Mouse (Mus musculus) forebrain, embryonic 15.5 days (tissue): ENCODE results near the gene Ly86. TPM values are rescaled to one million over a fixed set of nuclear protein-coding genes. Genes with fewer than 3 reads are reported as not detected.
A peak's percentile ranks its signal among the peaks of the same experiment; 100 is the strongest.

Experiments used
- ATAC-seq: fragments of 200-750 bp; cut with Nextera tagmentation; replicated peaks from 2 replicates; pipeline ENCODE4 v1.8.0; 2017; ENCODE audit warnings: mild to moderate bottlenecking, moderate TSS enrichment, moderate library complexity
- H3K27ac ChIP-seq: fragments of 300-500 bp; sonication (generic); replicated peaks from 2 replicates; pipeline ENCODE4 v1.5.1; 2015; ENCODE audit warnings: mild to moderate bottlenecking, inconsistent platforms
- H3K27me3 ChIP-seq: fragments of 300-500 bp; sonication (generic); 2 replicates; pipeline ENCODE4 v1.6.1; 2015; ENCODE audit warnings: inconsistent platforms
- H3K36me3 ChIP-seq: fragments of 300-500 bp; sonication (generic); 2 replicates; pipeline ENCODE4 v1.6.1; 2015; ENCODE audit warnings: mild to moderate bottlenecking, inconsistent platforms
- H3K4me1 ChIP-seq: fragments of 300-500 bp; sonication (generic); 2 replicates; pipeline ENCODE4 v1.6.1; 2015; ENCODE audit warnings: inconsistent platforms
- H3K4me2 ChIP-seq: fragments of 300-500 bp; sonication (generic); replicated peaks from 2 replicates; pipeline ENCODE4 v1.6.1; 2015; ENCODE audit warnings: mild to moderate bottlenecking, inconsistent platforms
- H3K4me3 ChIP-seq: fragments of 300-500 bp; sonication (generic); 2 replicates; pipeline ENCODE4 v1.5.1; 2015; ENCODE audit warnings: mild to moderate bottlenecking, inconsistent platforms
- H3K9ac ChIP-seq: fragments of 300-500 bp; sonication (generic); replicated peaks from 2 replicates; pipeline ENCODE4 v1.6.1; 2015; ENCODE audit warnings: mild to moderate bottlenecking, inconsistent platforms
- H3K9me3 ChIP-seq: fragments of 300-500 bp; sonication (generic); 2 replicates; pipeline ENCODE4 v1.6.1; 2016; ENCODE audit warnings: inconsistent platforms
- WGBS: fragments of 180-500 bp; shearing (Covaris S2); methylation state at CpG from one replicate; pipeline ENCODE4 v1.1.7; 2015; ENCODE audit warnings: mixed read lengths; 5-methylcytosine and 5-hydroxymethylcytosine counted together
- polyA plus RNA-seq: library from polyadenylated mRNA; unstranded; fragments of >200 nt; fragmentation: Nextera tagmentation; extraction: Ambion mirVana; gene quantifications from 2 replicates; pipeline ENCODE4 v1.2.1, GENCODE M21; 2015

Ly86 gene
- polyA plus RNA-seq, 1 experiment from 2014 or later: 6.0 TPM

DNA sequence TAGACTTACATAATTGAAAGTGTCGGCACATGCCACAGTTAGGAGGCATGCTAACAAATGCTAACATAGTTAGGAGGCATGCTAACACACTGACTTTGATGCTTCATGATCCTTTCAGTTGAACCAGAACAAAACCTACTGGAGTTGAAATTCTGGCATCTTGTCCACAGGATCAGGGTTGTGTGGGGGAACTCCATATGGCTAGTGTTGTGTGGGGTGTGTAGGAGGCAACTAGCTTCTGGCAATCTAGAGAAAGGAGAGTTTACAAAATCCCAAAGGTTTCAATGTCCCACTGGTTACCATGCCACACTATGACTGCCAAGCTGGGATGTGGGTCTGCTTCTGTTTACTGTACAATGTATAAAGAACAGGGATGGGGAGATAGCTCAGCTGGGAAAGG lies 70.7 kb downstream of the Ly86 start:
- Histone ChIP-seq H3K4me2 (no peak overlapping the region), H3K4me1 (no peaks in the 10 kb centered on the region), H3K36me3 (no peaks in the 10 kb centered on the region), H3K4me3 (no peak overlapping the region), H3K27ac (no peak overlapping the region), H3K27me3 (no peaks in the 10 kb centered on the region), H3K9me3 (no peaks in the 10 kb centered on the region), H3K9ac (no peak overlapping the region)
- no peak for ATAC-seq
- 97% methylated on average over 1 of the region's 1 CpGs for WGBS

DNA sequence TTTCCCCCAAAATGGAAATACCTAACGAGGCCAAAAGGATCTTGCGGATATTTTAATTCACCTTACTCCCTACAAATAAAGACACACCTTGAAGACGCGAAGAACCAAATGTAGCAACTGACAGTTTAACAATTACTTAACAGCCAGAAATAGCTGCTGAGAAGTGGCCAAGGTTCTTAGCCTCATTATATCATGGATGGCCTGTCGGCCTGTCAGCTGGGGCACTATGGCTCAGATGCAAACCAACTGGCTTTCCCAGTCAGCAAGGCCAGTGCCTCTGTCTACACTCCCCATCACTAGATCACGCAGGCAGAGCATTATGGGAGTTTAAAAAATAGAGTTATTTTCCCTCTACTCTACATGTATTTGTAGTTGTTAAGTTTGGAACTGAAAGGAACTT lies 78.4 kb downstream of the Ly86 start:
- 93% methylated on average over 6 of the region's 6 CpGs for WGBS
- Histone ChIP-seq H3K36me3 (no peaks in the 10 kb centered on the region), H3K27ac (no peak overlapping the region), H3K4me1 (peaks cover 6% of the 10 kb centered on the region), H3K9me3 (no peaks in the 10 kb centered on the region), H3K4me3 (no peak overlapping the region), H3K9ac (no peak overlapping the region), H3K4me2 (no peak overlapping the region), H3K27me3 (no peaks in the 10 kb centered on the region)
- no peak for ATAC-seq

DNA sequence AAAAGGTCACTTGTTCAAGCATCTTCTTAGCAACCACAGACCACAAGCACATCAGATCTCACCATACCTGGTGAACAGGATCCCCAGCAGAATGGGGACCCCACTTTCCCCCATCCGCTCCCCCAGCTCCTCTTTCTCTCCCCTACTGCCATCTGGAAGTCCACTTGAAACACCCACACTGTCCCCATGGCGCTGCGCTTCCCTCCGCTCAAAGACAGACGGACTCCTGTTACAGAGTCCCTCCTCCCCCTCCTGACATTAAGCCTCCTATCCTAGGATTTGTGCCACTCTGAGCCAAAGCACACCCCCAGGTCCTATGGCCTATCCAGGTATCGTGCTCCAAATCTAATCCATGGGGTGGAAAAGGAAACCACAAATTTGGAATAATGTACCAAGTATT lies 79.9 kb downstream of the Ly86 start:
- no peaks in the 10 kb centered on the region for H3K9me3 ChIP-seq
- no peak overlapping the region for H3K4me3 ChIP-seq
- H3K36me3 ChIP-seq: no peaks in the 10 kb centered on the region
- WGBS: 91% methylated on average over 6 of the region's 6 CpGs
- no peak overlapping the region for H3K27ac ChIP-seq
- peaks cover 6% of the 10 kb centered on the region for H3K4me1 ChIP-seq
- no peak overlapping the region for H3K4me2 ChIP-seq
- ATAC-seq: no peak
- no peaks in the 10 kb centered on the region for H3K27me3 ChIP-seq
- no peak overlapping the region for H3K9ac ChIP-seq

DNA sequence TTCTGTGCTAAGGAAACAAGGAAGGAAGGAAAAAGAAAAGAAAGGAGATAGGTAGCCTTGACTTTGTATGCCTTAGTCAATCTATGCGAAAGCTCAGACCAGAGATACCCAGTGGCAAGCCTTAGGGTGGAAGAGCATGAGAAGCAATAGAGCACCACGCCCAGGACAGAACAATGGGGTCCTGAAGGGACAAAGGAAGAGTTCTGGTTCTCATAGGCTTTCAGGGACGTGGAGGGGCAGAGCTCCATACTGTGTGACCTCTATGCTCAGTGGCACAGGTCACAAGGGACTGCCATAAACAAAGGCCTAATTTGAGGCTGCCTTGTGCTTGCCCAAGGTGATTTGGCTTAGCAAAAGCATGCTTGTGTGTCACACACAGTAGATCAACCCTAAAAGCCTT lies 80.4 kb downstream of the Ly86 start:
- H3K4me3 ChIP-seq: no peak overlapping the region
- no peaks in the 10 kb centered on the region for H3K27me3 ChIP-seq
- no peak for ATAC-seq
- H3K27ac ChIP-seq: no peak overlapping the region
- no peak overlapping the region for H3K4me2 ChIP-seq
- 64% methylated on average over 3 of the region's 3 CpGs for WGBS
- no peaks in the 10 kb centered on the region for H3K36me3 ChIP-seq
- no peak overlapping the region for H3K9ac ChIP-seq
- no peaks in the 10 kb centered on the region for H3K9me3 ChIP-seq
- H3K4me1 ChIP-seq: peaks cover 6% of the 10 kb centered on the region

DNA sequence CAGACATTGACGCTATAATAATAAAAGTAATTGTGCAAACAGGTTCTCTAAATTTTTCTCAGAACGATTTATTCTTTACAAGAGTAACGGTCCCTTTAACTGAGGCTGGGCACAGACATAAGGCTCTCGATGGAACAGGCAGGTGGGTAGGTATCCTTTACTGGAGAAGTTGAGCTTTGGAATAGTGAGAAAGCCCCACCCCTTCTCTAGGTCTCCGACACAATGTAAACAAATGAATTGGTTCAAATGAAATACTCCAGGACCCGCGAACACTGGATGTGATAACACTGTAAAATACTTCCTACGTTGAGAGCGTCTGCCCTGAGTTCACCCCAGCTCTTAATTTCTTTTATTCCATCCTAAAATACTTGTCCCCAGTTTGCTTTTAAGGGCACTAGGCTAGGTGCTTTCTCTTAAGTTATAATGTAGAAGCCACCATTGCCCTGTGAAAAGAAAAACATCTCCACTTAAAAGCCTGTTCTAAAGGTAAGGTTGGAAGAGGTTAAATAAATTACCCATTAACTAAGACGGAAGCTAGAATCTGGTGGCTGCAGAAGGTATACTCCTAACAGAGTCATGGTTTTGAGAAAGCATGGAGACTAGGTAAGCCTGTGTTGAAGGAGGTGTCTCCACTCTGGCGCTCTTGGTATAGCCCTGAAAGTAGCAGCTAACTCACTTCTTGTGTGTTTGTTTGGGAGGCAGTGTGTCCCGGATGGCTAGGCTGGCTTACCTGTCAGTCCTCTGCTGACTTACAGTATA lies 81.7 kb downstream of the Ly86 start:
- Histone ChIP-seq H3K27me3 (no peaks in the 10 kb centered on the region), H3K36me3 (no peaks in the 10 kb centered on the region), H3K4me1 (no peaks in the 10 kb centered on the region), H3K27ac (no peak overlapping the region), H3K4me3 (no peak overlapping the region), H3K9me3 (no peaks in the 10 kb centered on the region), H3K4me2 (no peak overlapping the region), H3K9ac (no peak overlapping the region)
- WGBS: 89% methylated on average over 12 of the region's 12 CpGs
- no peak for ATAC-seq

DNA sequence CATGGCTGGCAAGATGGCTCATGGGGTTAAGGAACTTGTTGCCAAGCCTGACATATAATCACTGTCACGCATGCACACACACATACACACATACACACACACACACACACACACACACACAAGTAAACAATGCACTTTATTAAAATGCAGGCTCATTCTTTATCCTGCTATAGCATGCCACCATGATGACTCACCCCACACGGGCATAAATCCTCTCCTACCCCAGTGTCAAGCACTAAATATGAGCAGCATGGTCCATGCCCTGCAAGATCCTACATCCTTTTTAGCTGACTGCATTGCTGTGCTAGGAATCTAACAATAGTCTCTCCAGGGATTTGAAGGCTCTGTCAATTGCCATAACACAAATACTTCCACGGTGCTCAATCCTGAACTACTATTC lies 83.5 kb downstream of the Ly86 start:
- Histone ChIP-seq H3K4me1 (no peaks in the 10 kb centered on the region), H3K27ac (no peak overlapping the region), H3K4me3 (no peak overlapping the region), H3K27me3 (0 out of 2 replicates have a peak, but pooled peaks cover 8% of the 10 kb centered on the region), H3K9me3 (no peaks in the 10 kb centered on the region), H3K4me2 (no peak overlapping the region), H3K36me3 (no peaks in the 10 kb centered on the region), H3K9ac (no peak overlapping the region)
- no peak for ATAC-seq
- 75% methylated on average over 3 of the region's 3 CpGs for WGBS

DNA sequence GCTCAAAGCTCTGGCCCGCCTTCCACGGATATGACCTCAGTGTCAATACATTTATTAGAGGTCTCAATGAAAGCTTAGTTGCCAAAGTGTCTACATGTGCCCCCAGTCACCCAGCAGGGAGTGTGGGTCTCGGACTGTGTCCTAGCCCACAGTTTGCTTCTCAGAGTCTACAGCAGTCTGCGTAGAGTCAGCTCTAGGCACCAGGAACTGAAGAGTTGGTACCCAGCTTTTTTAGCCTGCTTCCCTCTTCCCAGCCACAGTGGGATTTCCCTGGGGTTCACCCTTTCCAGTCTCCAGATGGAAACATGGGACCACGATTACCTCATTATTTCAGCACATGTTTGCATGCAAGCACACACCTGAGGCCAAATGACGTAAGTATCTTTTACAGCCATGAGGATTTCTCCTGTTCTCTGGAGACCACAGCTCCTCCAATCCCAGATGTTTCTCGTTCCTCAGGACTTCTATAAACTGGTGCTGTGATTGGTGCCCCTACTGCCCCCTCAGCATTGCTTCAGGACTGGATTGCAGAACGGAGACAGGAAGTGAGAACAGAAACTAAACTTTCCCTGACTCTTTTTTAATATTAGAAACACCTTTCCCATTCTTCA lies 84.8 kb downstream of the Ly86 start:
- H3K4me3 ChIP-seq: no peak overlapping the region
- no peaks in the 10 kb centered on the region for H3K36me3 ChIP-seq
- peaks cover 6% of the 10 kb centered on the region; the same call in 1 of the 2 replicates for H3K4me1 ChIP-seq
- peaks cover 11% of the 10 kb centered on the region; the same call in 1 of the 2 replicates for H3K27me3 ChIP-seq
- no peak for ATAC-seq
- no peak overlapping the region for H3K9ac ChIP-seq
- no peak overlapping the region for H3K27ac ChIP-seq
- H3K9me3 ChIP-seq: no peaks in the 10 kb centered on the region
- no peak overlapping the region for H3K4me2 ChIP-seq
- 81% methylated on average over 8 of the region's 8 CpGs for WGBS

DNA sequence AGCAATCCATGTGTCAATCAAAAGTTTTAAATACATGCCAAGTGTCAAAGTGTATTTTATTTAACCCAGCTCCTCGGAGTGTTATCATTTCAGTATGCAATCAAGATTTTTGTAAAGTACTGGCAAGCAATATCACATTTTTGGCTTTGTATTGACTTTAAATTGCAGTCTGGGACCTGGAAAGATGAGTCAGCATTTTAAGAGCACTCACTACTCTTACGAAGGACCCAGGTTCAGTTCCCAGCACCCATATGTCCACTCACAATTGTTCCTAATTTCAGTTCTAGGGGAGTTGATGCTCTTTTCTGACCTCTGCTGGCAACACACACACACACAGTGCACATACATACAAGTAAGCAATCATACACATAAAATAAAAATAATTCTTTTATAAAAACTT lies 86.7 kb downstream of the Ly86 start:
- H3K9me3 ChIP-seq: no peaks in the 10 kb centered on the region
- no peak overlapping the region for H3K9ac ChIP-seq
- WGBS: 85% methylated on average over 2 of the region's 2 CpGs
- no peak for ATAC-seq
- H3K27me3 ChIP-seq: peaks cover 25% of the 10 kb centered on the region
- H3K4me2 ChIP-seq: no peak overlapping the region
- no peak overlapping the region for H3K4me3 ChIP-seq
- H3K4me1 ChIP-seq: peaks cover 8% of the 10 kb centered on the region; the same call in 1 of the 2 replicates
- no peak overlapping the region for H3K27ac ChIP-seq
- H3K36me3 ChIP-seq: no peaks in the 10 kb centered on the region

DNA sequence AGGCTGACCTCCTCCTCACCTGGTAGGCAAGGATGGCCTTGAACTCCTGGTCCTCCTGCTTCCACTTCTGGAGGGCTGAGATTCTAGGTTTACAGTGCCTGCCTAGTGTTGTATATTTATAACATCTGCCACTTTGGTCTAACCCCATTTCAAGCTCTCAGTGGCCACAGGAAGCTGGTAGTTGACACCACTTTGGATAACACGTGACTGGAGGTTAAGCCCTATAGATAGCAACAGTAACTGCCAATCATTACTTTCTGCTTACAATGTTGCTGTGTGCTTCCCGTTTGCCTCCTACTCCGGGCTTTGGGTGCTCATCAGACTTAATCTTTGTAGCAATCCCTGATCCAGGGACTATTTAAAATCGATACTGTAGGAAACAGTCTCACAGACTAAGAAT lies 87.6 kb downstream of the Ly86 start:
- no peak overlapping the region for H3K4me3 ChIP-seq
- no peak for ATAC-seq
- H3K27ac ChIP-seq: no peak overlapping the region
- 56% methylated on average over 4 of the region's 4 CpGs for WGBS
- H3K36me3 ChIP-seq: no peaks in the 10 kb centered on the region
- peaks cover 8% of the 10 kb centered on the region; the same call in 1 of the 2 replicates for H3K4me1 ChIP-seq
- H3K27me3 ChIP-seq: peaks cover 30% of the 10 kb centered on the region
- no peak overlapping the region for H3K4me2 ChIP-seq
- no peak overlapping the region for H3K9ac ChIP-seq
- H3K9me3 ChIP-seq: no peaks in the 10 kb centered on the region

DNA sequence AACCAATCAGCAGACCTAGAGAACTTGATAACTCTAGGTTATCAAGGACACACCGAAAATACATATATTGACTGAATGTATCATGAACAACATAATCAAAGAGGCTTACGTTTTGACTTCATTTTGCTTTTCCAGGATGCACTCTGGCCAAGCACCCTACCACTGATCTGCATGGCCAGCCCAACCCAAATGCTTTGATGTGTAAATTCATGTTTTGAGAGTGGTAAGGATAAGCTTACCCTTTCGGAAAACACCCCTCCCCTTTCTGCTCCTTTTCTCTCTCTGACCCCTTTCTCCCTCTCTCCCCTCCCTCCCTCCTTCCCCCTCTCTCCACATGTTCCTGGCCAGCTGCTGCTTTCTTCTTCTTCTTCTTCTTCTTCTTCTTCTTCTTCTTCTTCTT lies 88.1 kb downstream of the Ly86 start:
- Histone ChIP-seq H3K27ac (no peak overlapping the region), H3K27me3 (peaks cover 30% of the 10 kb centered on the region), H3K9ac (no peak overlapping the region), H3K4me3 (no peak overlapping the region), H3K9me3 (no peaks in the 10 kb centered on the region), H3K36me3 (no peaks in the 10 kb centered on the region), H3K4me1 (peaks cover 8% of the 10 kb centered on the region; the same call in 1 of the 2 replicates), H3K4me2 (no peak overlapping the region)
- WGBS: 35% methylated on average over 3 of the region's 3 CpGs
- no peak for ATAC-seq

DNA sequence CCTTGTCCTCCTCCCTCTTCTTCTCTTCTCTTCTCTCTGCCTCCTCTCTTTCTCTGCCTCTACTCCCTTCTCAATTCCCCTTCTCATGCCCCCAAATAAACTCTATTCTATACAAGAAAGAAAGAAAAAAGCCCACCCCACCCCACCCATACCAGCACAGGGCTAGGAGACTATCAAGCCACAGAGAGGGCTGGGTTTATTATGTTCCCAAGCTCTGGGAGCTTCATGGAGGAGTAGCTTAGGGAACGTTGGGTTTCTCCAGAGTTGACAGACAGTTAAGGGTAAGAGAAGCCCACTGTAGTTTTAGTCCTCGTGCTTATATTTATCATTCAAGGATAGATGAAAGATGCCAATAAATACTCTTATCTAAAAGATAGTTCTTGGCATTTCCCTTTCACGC lies 88.7 kb downstream of the Ly86 start:
- Histone ChIP-seq H3K36me3 (no peaks in the 10 kb centered on the region), H3K9ac (no peak overlapping the region), H3K27ac (no peak overlapping the region), H3K27me3 (peaks cover 30% of the 10 kb centered on the region), H3K4me3 (no peak overlapping the region), H3K4me2 (no peak overlapping the region), H3K9me3 (no peaks in the 10 kb centered on the region), H3K4me1 (peaks cover 8% of the 10 kb centered on the region; the same call in 1 of the 2 replicates)
- ATAC-seq: peak; percentile 20; the same call in 1 of the 2 replicates
- WGBS: 8% methylated on average over 3 of the region's 3 CpGs

DNA sequence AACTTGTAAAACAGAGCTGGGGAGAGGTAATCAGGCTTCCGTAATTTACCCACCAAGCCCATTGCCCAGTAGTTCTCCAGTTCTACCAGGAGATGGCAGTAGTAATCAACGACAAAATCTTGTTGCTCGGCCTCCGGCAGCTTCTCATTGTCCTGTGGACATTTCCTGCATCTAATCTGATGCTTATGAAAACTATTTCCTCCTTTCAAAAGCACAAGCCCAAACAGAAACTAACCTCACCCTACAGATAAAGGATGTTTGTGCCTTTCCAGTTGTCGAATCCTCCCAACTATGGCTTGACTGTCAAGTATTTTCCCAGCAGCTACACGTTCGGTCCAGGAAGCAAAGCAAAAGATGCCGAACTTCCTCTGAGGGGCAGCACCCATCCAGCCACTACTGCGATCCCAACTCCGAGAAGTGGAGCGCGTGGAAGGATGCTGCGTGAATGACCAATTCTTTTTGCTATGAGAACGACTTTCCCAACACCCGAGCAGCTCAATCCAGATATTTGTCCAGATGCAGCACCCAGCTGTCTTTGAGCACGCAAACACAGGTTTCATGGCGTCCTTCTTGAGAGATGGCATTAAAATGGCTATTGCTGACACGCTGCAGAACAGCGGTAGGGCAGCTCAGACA lies 89.2 kb downstream of the Ly86 start:
- Histone ChIP-seq H3K4me3 (peak overlapping the region; percentile 43), H3K27ac (no peak overlapping the region), H3K9me3 (no peaks in the 10 kb centered on the region), H3K27me3 (peaks cover 30% of the 10 kb centered on the region), H3K4me1 (peaks cover 8% of the 10 kb centered on the region; the same call in 1 of the 2 replicates), H3K36me3 (no peaks in the 10 kb centered on the region), H3K4me2 (peak overlapping the region; percentile 65), H3K9ac (peak overlapping the region; percentile 45)
- under 1% methylated on average over 19 of the region's 19 CpGs for WGBS
- ATAC-seq: peak; percentile 72
